Mouse (Mus musculus) adipose tissue, adult 10 weeks (tissue): ENCODE measurements around the gene Tbc1d25. TPM values are rescaled to one million over a fixed set of nuclear protein-coding genes. Genes with fewer than 3 reads are reported as not detected.

Experiments
- polyA plus RNA-seq: library from polyadenylated mRNA; stranded (reverse); fragments of 350-450 nt; fragmentation: Illumina TruSeq; extraction: RNeasy Lipid Tissue Mini Kit (QIAGEN cat#74804); gene quantifications from one replicate; pipeline ENCODE4 v1.2.3, GENCODE M21; 2014; ENCODE audit warnings: low read depth, low replicate concordance

Tbc1d25 gene
- 6.0 TPM for polyA plus RNA-seq

GRCm38 (mm10) chrX:8175504-8176385, at the start of gene Tbc1d25:
Gene Tbc1d25 (minus strand): TSS chrX:8176181.

GRCm38 (mm10) chrX:8206015-8206693, 30.2 kb upstream of the Tbc1d25 start, which contains the start of gene Porcn:
Gene Porcn (minus strand): TSS chrX:8206525.

GRCm38 (mm10) chrX:8193419-8193723, 17.4 kb upstream of the Tbc1d25 start, which contains the start of gene Ebp:
Gene Ebp (minus strand): TSS chrX:8193512.

GRCm38 (mm10) chrX:8145153-8145991, 30.6 kb downstream of the Tbc1d25 start, which contains the start of gene Rbm3:
Gene Rbm3 (minus strand): TSS chrX:8145880.

GRCm38 (mm10) chrX:8132017-8132976, 43.7 kb downstream of the Tbc1d25 start, which contains the start of gene Wdr13:
Gene Wdr13 (minus strand): TSS chrX:8132892.

Other genes starting within 250 kb of the Tbc1d25 start
- gene Eras, start 247.6 kb downstream of the Tbc1d25 start, polyA plus RNA-seq: not detected
- gene Hdac6, start 228.3 kb downstream of the Tbc1d25 start, polyA plus RNA-seq: 121 TPM
- 0.26 TPM for gene Gata1, start 198.1 kb downstream of the Tbc1d25 start, polyA plus RNA-seq
- gene Glod5, start 157.7 kb downstream of the Tbc1d25 start, polyA plus RNA-seq: 0.91 TPM
- gene Suv39h1, start 101.4 kb downstream of the Tbc1d25 start, polyA plus RNA-seq: 15.3 TPM
- 9.3 TPM for gene Was, start 85.7 kb downstream of the Tbc1d25 start, polyA plus RNA-seq
- 50.3 TPM for gene Wdr13, start 43.3 kb downstream of the Tbc1d25 start, polyA plus RNA-seq
- gene Rbm3, start 30.3 kb downstream of the Tbc1d25 start, polyA plus RNA-seq: 373 TPM
- 62.2 TPM for gene Ebp, start 17.3 kb upstream of the Tbc1d25 start, polyA plus RNA-seq
- gene Porcn, start 30.3 kb upstream of the Tbc1d25 start, polyA plus RNA-seq: 15.1 TPM
- 26.9 TPM for gene Ftsj1, start 76.2 kb upstream of the Tbc1d25 start, polyA plus RNA-seq
- gene Slc38a5, start 95.0 kb upstream of the Tbc1d25 start, polyA plus RNA-seq: 1,544 TPM
- not detected for gene Ssxb10, start 151.2 kb upstream of the Tbc1d25 start, polyA plus RNA-seq
- gene Ssxb9, start 190.8 kb upstream of the Tbc1d25 start, polyA plus RNA-seq: not detected
- gene Ssxb1, start 237.1 kb upstream of the Tbc1d25 start, polyA plus RNA-seq: not detected